Comparison of ENCODE assay signal across 8 mouse cellular contexts in genomic region chr10:39898874-39899371, GRCm38 (mm10). TPM values are rescaled to one million over a fixed set of nuclear protein-coding genes. Genes with fewer than 3 reads are reported as not detected.
DNase-seq lines count a peak whose midpoint lies in the region; ATAC-seq and TF ChIP-seq lines count a peak whose summit lies in the region.

Gene Mfsd4b4 (minus strand): TSS chr10:39899238.

- H3K4me2 ChIP-seq in forebrain, embryonic 13.5 days, result peak within 1 kb of the TSS; percentile 85
- H3K4me2 ChIP-seq in liver, postnatal 0 days (ENCODE audit: low read depth, low read length), result peak within 1 kb of the TSS; percentile 82
- peak within 1 kb of the TSS; percentile 78 for H3K4me2 ChIP-seq in neural tube, embryonic 14.5 days (ENCODE audit: low read depth, low read length)

- peak within 1 kb of the TSS; percentile 41; the same call in 1 of the 2 replicates for H3K27ac ChIP-seq in forebrain, embryonic 13.5 days
- peak within 1 kb of the TSS; percentile 90 for H3K27ac ChIP-seq in liver, postnatal 0 days (ENCODE audit: low read depth)
- peak within 1 kb of the TSS; percentile 63 for H3K27ac ChIP-seq in neural tube, embryonic 14.5 days (ENCODE audit: low read depth, low read length)

- intact Hi-C loops in heart, postnatal 10 days (cut with DNase I), result loop anchor here (2.0 kb wide), 1 partner anchor 60 kb away; no protein-coding TSS in a partner anchor

- H3K4me3 ChIP-seq in E14TG2a.4 (replicated peaks; ENCODE audit: low read length), result peak within 1 kb of the TSS; percentile 86
- H3K4me3 ChIP-seq in forebrain, embryonic 13.5 days, result peak within 1 kb of the TSS; percentile 68
- H3K4me3 ChIP-seq in liver, postnatal 0 days (ENCODE audit: low read depth, low read length), result peak within 1 kb of the TSS; percentile 67
- peak within 1 kb of the TSS; percentile 58 for H3K4me3 ChIP-seq in neural tube, embryonic 14.5 days (ENCODE audit: low read depth, low read length)

- peak; percentile 88 to 90 for DNase-seq in heart, postnatal 10 days
- DNase-seq in large intestine, adult 2 months (ENCODE audit: low read depth, low spot score), result peak; percentile 92
- DNase-seq in liver, postnatal 0 days, result peak; percentile 90
- DNase-seq in testis, postnatal 10 days (ENCODE audit: low spot score), result peak; percentile 87

- no peak for TF ChIP-seq CTCF in E14TG2a.4 (conservative IDR thresholded peaks at IDR 0.05; ENCODE audit: low read length)
- no peak for TF ChIP-seq CTCF in liver, postnatal 0 days (IDR thresholded peaks at IDR 0.05; ENCODE audit: low read depth)

- peaks cover 21% of the 10 kb centered on the region for H3K4me1 ChIP-seq in E14TG2a.4 (replicated peaks; ENCODE audit: low read depth, low read length)
- peaks cover 14% of the 10 kb centered on the region for H3K4me1 ChIP-seq in forebrain, embryonic 13.5 days
- H3K4me1 ChIP-seq in liver, postnatal 0 days (ENCODE audit: insufficient read depth), result peaks cover 18% of the 10 kb centered on the region
- peaks cover 4% of the 10 kb centered on the region; the same call in 1 of the 2 replicates for H3K4me1 ChIP-seq in neural tube, embryonic 14.5 days (ENCODE audit: control insufficient read depth, insufficient read depth, low read length)

- peaks cover 12% of the 10 kb centered on the region for H3K9me3 ChIP-seq in E14TG2a.4 (ENCODE audit: low read length)
- no peaks in the 10 kb centered on the region for H3K9me3 ChIP-seq in forebrain, embryonic 13.5 days (replicated peaks)
- H3K9me3 ChIP-seq in liver, postnatal 0 days (ENCODE audit: low read length), result no peaks in the 10 kb centered on the region
- no peaks in the 10 kb centered on the region for H3K9me3 ChIP-seq in neural tube, embryonic 14.5 days (ENCODE audit: control insufficient read depth, low read length)

- H3K9ac ChIP-seq in forebrain, embryonic 13.5 days, result peak within 1 kb of the TSS; percentile 81
- peak within 1 kb of the TSS; percentile 72 for H3K9ac ChIP-seq in liver, postnatal 0 days (replicated peaks)
- peak within 1 kb of the TSS; percentile 81 for H3K9ac ChIP-seq in neural tube, embryonic 14.5 days (replicated peaks; ENCODE audit: low read depth, low read length)

- ATAC-seq in cerebellum, adult (ENCODE audit: insufficient number of reproducible peaks, low FRiP score, low TSS enrichment), result peak; percentile 98
- peak; percentile 99 for ATAC-seq in forebrain, embryonic 13.5 days
- peak; percentile 99 for ATAC-seq in liver, postnatal 0 days
- peak; percentile 99 for ATAC-seq in neural tube, embryonic 14.5 days (ENCODE audit: low read depth)

- H3K27me3 ChIP-seq in E14TG2a.4 (ENCODE audit: insufficient read depth, low read length), result no peaks in the 10 kb centered on the region
- no peaks in the 10 kb centered on the region for H3K27me3 ChIP-seq in forebrain, embryonic 13.5 days
- H3K27me3 ChIP-seq in liver, postnatal 0 days (ENCODE audit: insufficient read depth, low read length), result no peaks in the 10 kb centered on the region
- no peaks in the 10 kb centered on the region for H3K27me3 ChIP-seq in neural tube, embryonic 14.5 days (ENCODE audit: control insufficient read depth, insufficient read depth, low read length)

- H3K36me3 ChIP-seq in E14TG2a.4 (ENCODE audit: insufficient read depth, low read length), result no peaks in the 10 kb centered on the region
- no peaks in the 10 kb centered on the region for H3K36me3 ChIP-seq in forebrain, embryonic 13.5 days (ENCODE audit: poor library complexity, severe bottlenecking)
- H3K36me3 ChIP-seq in liver, postnatal 0 days (replicated peaks; ENCODE audit: insufficient read depth, low read length), result no peaks in the 10 kb centered on the region
- H3K36me3 ChIP-seq in neural tube, embryonic 14.5 days (ENCODE audit: control insufficient read depth, insufficient read depth, low read length), result no peaks in the 10 kb centered on the region

- no peak for TF ChIP-seq EP300 in liver, postnatal 0 days (IDR thresholded peaks at IDR 0.05; ENCODE audit: low read depth)

- under 1% methylated on average over 41 of the region's 41 CpGs for WGBS in forebrain, embryonic 13.5 days
- under 1% methylated on average over 41 of the region's 41 CpGs for WGBS in large intestine, adult 2 months
- WGBS in liver, postnatal 0 days (ENCODE audit: insufficient replicate concordance), result 1% methylated on average over 41 of the region's 41 CpGs
- under 1% methylated on average over 40 of the region's 41 CpGs for WGBS in neural tube, embryonic 14.5 days

RNA-seq across cellular contexts. Expression of gene Mfsd4b4, which starts in this region (rescaled TPM):
- polyA plus RNA-seq in forebrain, embryonic 13.5 days (2015; fragmentation: Nextera tagmentation; extraction: Ambion mirVana), result 3.4 and 3.8 TPM in 2 replicates
- total RNA-seq in heart, postnatal 10 days (2021), result 1 to 10 TPM; 3.3 to 3.8 TPM
- 0.99 and 1.5 TPM in 2 replicates for polyA plus RNA-seq in large intestine, adult 2 months (2012; rRNA removed)
- polyA plus RNA-seq in liver, postnatal 0 days (2015; fragmentation: Nextera tagmentation; extraction: Ambion mirVana), result 1.4 and 1.6 TPM in 2 replicates
- 3.6 and 5.6 TPM in 2 replicates for polyA plus RNA-seq in neural tube, embryonic 14.5 days (2014; fragmentation: Nextera tagmentation; extraction: Ambion mirVana)

Comparison
In these comparisons a context has a peak if more than half of its experiments do, and no peak if none do; other contexts are left out.
1. Peak in every context shown above with its lines: DNase-seq, ATAC-seq, H3K4me3 ChIP-seq and H3K27ac ChIP-seq.